Comparison of ENCODE assay signal across 8 mouse cellular contexts in genomic region chr17:71182871-71183656, GRCm38 (mm10). TPM values are rescaled to one million over a fixed set of nuclear protein-coding genes. Genes with fewer than 3 reads are reported as not detected.
A peak's percentile ranks its signal among the peaks of the same experiment; 100 is the strongest.
DNase-seq lines count a peak whose midpoint lies in the region; ATAC-seq and TF ChIP-seq lines count a peak whose summit lies in the region.

No protein-coding gene starts in this region.

- H3K27me3 ChIP-seq in heart, embryonic 12.5 days (replicated peaks) = no peaks in the 10 kb centered on the region
- no peaks in the 10 kb centered on the region for H3K27me3 ChIP-seq in kidney, embryonic 16.5 days (ENCODE audit: insufficient read depth, low read length)
- H3K27me3 ChIP-seq in liver, adult 2 months (ENCODE audit: control insufficient read depth, insufficient read depth, low read length) = no peaks in the 10 kb centered on the region

- peak; percentile 77 for ATAC-seq in erythroblast, adult 5-6 weeks (replicated peaks; ENCODE audit: low FRiP score, poor library complexity, severe bottlenecking)
- ATAC-seq in heart, embryonic 12.5 days (ENCODE audit: insufficient number of reproducible peaks, low FRiP score) = peak; percentile 98
- peak; percentile 97 for ATAC-seq in kidney, embryonic 16.5 days (ENCODE audit: low FRiP score, low TSS enrichment)
- ATAC-seq in monocyte, adult 5-6 weeks (replicated peaks; ENCODE audit: insufficient number of reproducible peaks, low FRiP score, low TSS enrichment, poor library complexity, severe bottlenecking) = peak; percentile 47

- no peaks in the 10 kb centered on the region for H3K36me3 ChIP-seq in heart, embryonic 12.5 days
- H3K36me3 ChIP-seq in kidney, embryonic 16.5 days (ENCODE audit: insufficient read depth, low read length) = no peaks in the 10 kb centered on the region
- no peaks in the 10 kb centered on the region for H3K36me3 ChIP-seq in liver, adult 2 months (ENCODE audit: control insufficient read depth, insufficient read depth, low read length)

- peaks cover 28% of the 10 kb centered on the region for H3K79me2 ChIP-seq in liver, adult 2 months (ENCODE audit: control insufficient read depth, insufficient read depth, low read length)

- WGBS in heart, embryonic 12.5 days = under 1% methylated on average over 64 of the region's 71 CpGs
- WGBS in kidney, embryonic 16.5 days = under 1% methylated on average over 66 of the region's 71 CpGs
- under 1% methylated on average over 71 of the region's 71 CpGs for WGBS in liver, adult 2 months

- peak overlapping the region; percentile 100 for H3K4me3 ChIP-seq in heart, embryonic 12.5 days
- peak overlapping the region; percentile 88 for H3K4me3 ChIP-seq in kidney, embryonic 16.5 days (ENCODE audit: low read length)
- H3K4me3 ChIP-seq in liver, adult 2 months (ENCODE audit: insufficient read depth, low read depth, low read length) = peak overlapping the region; percentile 75

- no peaks in the 10 kb centered on the region for H3K9me3 ChIP-seq in heart, embryonic 12.5 days (replicated peaks)
- no peaks in the 10 kb centered on the region for H3K9me3 ChIP-seq in kidney, embryonic 16.5 days (ENCODE audit: low read length)

- H3K9ac ChIP-seq in heart, embryonic 12.5 days = peak overlapping the region; percentile 99
- H3K9ac ChIP-seq in kidney, embryonic 16.5 days (replicated peaks; ENCODE audit: low read length) = peak overlapping the region; percentile 98
- H3K9ac ChIP-seq in liver, adult 2 months (ENCODE audit: low read depth, low read length) = peak overlapping the region; percentile 99

- peak overlapping the region; percentile 83 for H3K4me2 ChIP-seq in heart, embryonic 12.5 days
- peak overlapping the region; percentile 86 for H3K4me2 ChIP-seq in kidney, embryonic 16.5 days (replicated peaks; ENCODE audit: low read depth, low read length)

- peak; percentile 72; the same call in 1 of the 2 replicates for TF ChIP-seq POLR2A in brain, embryonic 14.5 days (IDR thresholded peaks at IDR 0.05; ENCODE audit: borderline replicate concordance, extremely low read depth, insufficient read depth, insufficient read length, poor library complexity, severe bottlenecking)
- TF ChIP-seq POLR2A in liver, adult 2 months (IDR thresholded peaks at IDR 0.05; ENCODE audit: extremely low read depth, insufficient read depth, low read length) = peak; percentile 83; the same call in 1 of the 2 replicates

- H3K27ac ChIP-seq in heart, embryonic 12.5 days (ENCODE audit: poor library complexity, severe bottlenecking) = peak overlapping the region; percentile 95
- peak overlapping the region; percentile 87 for H3K27ac ChIP-seq in kidney, embryonic 16.5 days (ENCODE audit: low read length)
- peak overlapping the region; percentile 95 for H3K27ac ChIP-seq in liver, adult 2 months (replicated peaks; ENCODE audit: insufficient read depth, low read depth, low read length)

- DNase-seq in CD4-positive helper T cell, adult 2 months (ENCODE audit: low read depth, low spot score) = peak; percentile 90
- peak; percentile 95 for DNase-seq in brain, embryonic 14.5 days (ENCODE audit: low read depth)
- peak; percentile 82 for DNase-seq in liver, adult 2 months (ENCODE audit: extremely low read depth, low read depth, low spot score)
- peak; percentile 92 to 94 for DNase-seq in spleen, postnatal 36 days (ENCODE audit: low spot score in 2 of 2)

- H3K4me1 ChIP-seq in heart, embryonic 12.5 days (replicated peaks) = peaks cover 49% of the 10 kb centered on the region
- H3K4me1 ChIP-seq in kidney, embryonic 16.5 days (ENCODE audit: insufficient read depth, low read length) = peaks cover 59% of the 10 kb centered on the region
- H3K4me1 ChIP-seq in liver, adult 2 months (ENCODE audit: control insufficient read depth, insufficient read depth, low read length) = peaks cover 14% of the 10 kb centered on the region

- no peak for TF ChIP-seq CTCF in brain, embryonic 14.5 days (IDR thresholded peaks at IDR 0.05; ENCODE audit: borderline replicate concordance, extremely low read depth, insufficient read depth, insufficient read length)
- TF ChIP-seq CTCF in liver, adult 2 months (IDR thresholded peaks at IDR 0.05; ENCODE audit: low read depth, low read length) = no peak

RNA-seq across cellular contexts. Expression of gene Lpin2, which starts 0.7 kb away (rescaled TPM):
- 20.4 and 34.5 TPM in 2 replicates for polyA plus RNA-seq in brain, embryonic 14.5 days (2012; rRNA removed)
- total RNA-seq in erythroblast, adult 5-6 weeks (2015; ENCODE audit: low replicate concordance) = 751 and 838 TPM in 2 replicates
- total RNA-seq in erythroblast, adult 5-6 weeks (2017; ENCODE audit: low replicate concordance) = 1,646 and 2,072 TPM in 2 replicates
- 22.1 and 23.8 TPM in 2 replicates for polyA plus RNA-seq in heart, embryonic 12.5 days (2016; fragmentation: Nextera tagmentation; extraction: Ambion mirVana)
- 65.8 and 78.4 TPM in 2 replicates for polyA plus RNA-seq in kidney, embryonic 16.5 days (2015; fragmentation: Nextera tagmentation; extraction: Ambion mirVana)
- 314 and 342 TPM in 2 replicates for total RNA-seq in liver, adult 2 months (2014; rRNA removed)
- polyA plus RNA-seq in liver, adult 2 months (2012; rRNA removed) = 22.4 and 24.9 TPM in 2 replicates
- total RNA-seq in monocyte, adult 5-6 weeks (2017) = 60.3 to 91.9 TPM (median 84.4 TPM) in 3 replicates

Comparison
In these comparisons a context has a peak if more than half of its experiments do, and no peak if none do; other contexts are left out.
1. Peak in every context shown above with its lines: DNase-seq, ATAC-seq, H3K4me3 ChIP-seq and H3K27ac ChIP-seq.
2. ATAC-seq: peak in every context shown above with its lines; median percentile 98 in heart, embryonic 12.5 days; 97 in kidney, embryonic 16.5 days; 77 in erythroblast, adult 5-6 weeks; 47 in monocyte, adult 5-6 weeks.